ENCODE assay signal across 10 mouse cellular contexts in genomic region chr7:73572571-73572970, GRCm38 (mm10). TPM values are rescaled to one million over a fixed set of nuclear protein-coding genes. Genes with fewer than 3 reads are reported as not detected.
A peak's percentile ranks its signal among the peaks of the same experiment; 100 is the strongest.
DNase-seq lines count a peak whose midpoint lies in the region; ATAC-seq lines count a peak whose summit lies in the region.
"Had no signal": no experiment of that assay in that cellular context is flagged by ENCODE, and none has a peak within 500 bp of the region (broad histone marks: within the 10 kb centered on the region; RNA-seq: fewer than 3 reads in every experiment).

No protein-coding gene starts in this region.

- ATAC-seq in activated CD4-positive, CD25-positive, alpha-beta regulatory T cell, adult 4 months: peak; percentile 83
- peak; percentile 92 for ATAC-seq in megakaryocyte, adult 5-6 weeks (ENCODE audit: poor library complexity, severe bottlenecking)

- peak; percentile 66 to 69 for DNase-seq in spleen, postnatal 36 days (ENCODE audit: low spot score in 2 of 2)
- DNase-seq in spleen, postnatal 14 days (ENCODE audit: low spot score in 2 of 2): no peak
- DNase-seq in cerebellum, adult 11 months: no peak
- no peak for DNase-seq in urinary bladder, postnatal 36 days (ENCODE audit: low spot score in 2 of 2)
- no peak for DNase-seq in embryo, embryonic 9.5 days (ENCODE audit: extremely low spot score)
- DNase-seq: cerebellum, adult 9-10 months; kidney, adult 9 months; liver, embryonic 13.5 days had no signal

RNA-seq across cellular contexts. Expression of gene Chd2, which starts 30.9 kb away (rescaled TPM):
- polyA plus RNA-seq in activated CD4-positive, CD25-positive, alpha-beta regulatory T cell, adult 4 months (2017; shearing (Covaris generic)): 100 to 1,000 TPM; 136 to 151 TPM
- total RNA-seq in megakaryocyte, adult 5-6 weeks (2015): 51.4 and 54.4 TPM in 2 replicates
- 88.6 and 119 TPM in 2 replicates for total RNA-seq in megakaryocyte, adult 5-6 weeks (2017)

Comparison
In these comparisons a context has a peak if more than half of its experiments do, and no peak if none do; other contexts are left out.
1. DNase-seq: peak in spleen, postnatal 36 days (2 of 2); none in spleen, postnatal 14 days (0 of 2), cerebellum, adult 11 months (single experiment), urinary bladder, postnatal 36 days (0 of 2) and embryo, embryonic 9.5 days (single experiment).